Mouse (Mus musculus): ENCODE data around the gene Ldb2. TPM values are rescaled to one million over a fixed set of nuclear protein-coding genes. Genes with fewer than 3 reads are reported as not detected.

Ldb2 gene
- polyA plus RNA-seq (2015; fragmentation: Nextera tagmentation; extraction: Ambion mirVana), result 68.9 and 76.7 TPM in 2 replicates

GRCm38 (mm10) chr5:44799053-44799860, at the start of gene Ldb2:
TSS of gene Ldb2 (minus strand) at chr5:44799680.
- Histone ChIP-seq H3K4me3 (replicated peaks) (peak within 1 kb of the TSS; percentile 52), H3K36me3 (no peaks in the 10 kb centered on the region), H3K27me3 (replicated peaks) (no peaks in the 10 kb centered on the region), H3K9ac (replicated peaks) (peak within 1 kb of the TSS; percentile 62), H3K4me2 (peak within 1 kb of the TSS; percentile 67), H3K4me1 (peaks cover 23% of the 10 kb centered on the region), H3K9me3 (replicated peaks) (no peaks in the 10 kb centered on the region), H3K27ac (replicated peaks) (peak within 1 kb of the TSS; percentile 71)
- ATAC-seq (ENCODE audit: low FRiP score), result peak; percentile 94
- WGBS, result 2% methylated on average over 19 of the region's 19 CpGs

DNA sequence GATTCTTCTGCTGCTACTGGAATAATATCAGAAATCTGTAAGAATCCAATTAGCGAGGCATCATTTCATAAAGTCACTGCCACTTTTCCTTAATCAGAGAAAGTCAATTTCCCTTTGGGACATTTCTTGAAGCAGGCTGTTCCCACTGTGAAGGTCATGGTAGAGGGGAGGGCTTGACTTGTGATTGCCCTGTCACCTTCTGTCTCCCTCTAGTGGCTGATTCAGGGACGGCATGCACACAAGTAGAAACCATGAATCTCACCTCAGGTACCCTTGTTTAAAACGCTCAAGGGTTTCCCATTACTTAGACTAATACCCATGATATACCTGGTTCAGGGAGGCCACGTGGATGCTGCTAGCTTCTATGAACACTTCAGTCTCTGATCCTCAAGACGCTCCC, 31.8 kb upstream of the Ldb2 start:
- ATAC-seq (ENCODE audit: low FRiP score), result no peak
- Histone ChIP-seq H3K36me3 (no peaks in the 10 kb centered on the region), H3K4me2 (no peak overlapping the region), H3K27me3 (replicated peaks) (no peaks in the 10 kb centered on the region), H3K27ac (replicated peaks) (no peak overlapping the region), H3K9ac (replicated peaks) (no peak overlapping the region), H3K9me3 (replicated peaks) (no peaks in the 10 kb centered on the region), H3K4me1 (no peaks in the 10 kb centered on the region), H3K4me3 (replicated peaks) (no peak overlapping the region)
- WGBS, result 71% methylated on average over 5 of the region's 5 CpGs

GRCm38 (mm10) chr5:44815506-44815905, 16.0 kb upstream of the Ldb2 start:
- Histone ChIP-seq H3K4me2 (no peak overlapping the region), H3K9me3 (replicated peaks) (no peaks in the 10 kb centered on the region), H3K9ac (replicated peaks) (no peak overlapping the region), H3K36me3 (no peaks in the 10 kb centered on the region), H3K27ac (replicated peaks) (no peak overlapping the region), H3K4me1 (no peaks in the 10 kb centered on the region), H3K27me3 (replicated peaks) (no peaks in the 10 kb centered on the region), H3K4me3 (replicated peaks) (no peak overlapping the region)
- 95% methylated on average over 1 of the region's 1 CpGs for WGBS
- no peak for ATAC-seq (ENCODE audit: low FRiP score)

DNA sequence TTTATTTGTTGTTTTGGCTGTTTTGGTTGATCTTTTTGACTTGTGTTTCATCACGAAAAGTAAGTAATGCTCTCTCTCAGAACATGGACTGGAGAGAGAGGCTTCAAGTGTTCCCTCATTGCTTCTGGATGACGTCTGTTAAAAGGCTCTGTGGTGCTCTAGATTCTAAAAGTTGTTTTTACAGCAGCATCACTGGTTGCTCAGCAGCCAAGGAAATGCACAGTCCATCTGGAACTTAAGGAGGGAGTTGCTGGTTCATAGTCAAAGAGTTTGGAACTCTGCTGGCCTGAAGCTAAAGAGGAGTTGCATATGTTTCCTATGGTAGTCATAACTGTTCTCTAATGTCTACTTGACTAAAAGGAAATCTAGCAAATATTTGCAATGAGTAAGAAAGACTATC, 6.5 kb upstream of the Ldb2 start:
- WGBS, result 91% methylated on average over 2 of the region's 2 CpGs
- no peaks in the 10 kb centered on the region for H3K36me3 ChIP-seq
- ATAC-seq (ENCODE audit: low FRiP score), result no peak
- H3K4me2 ChIP-seq, result no peak overlapping the region
- no peak overlapping the region for H3K27ac ChIP-seq (replicated peaks)
- no peak overlapping the region for H3K4me3 ChIP-seq (replicated peaks)
- no peaks in the 10 kb centered on the region for H3K9me3 ChIP-seq (replicated peaks)
- H3K4me1 ChIP-seq, result peaks cover 3% of the 10 kb centered on the region; the same call in 1 of the 2 replicates
- H3K9ac ChIP-seq (replicated peaks), result no peak overlapping the region
- H3K27me3 ChIP-seq (replicated peaks), result no peaks in the 10 kb centered on the region

- Histone ChIP-seq H3K4me2 (no peak overlapping the region), H3K27ac (replicated peaks) (no peak overlapping the region), H3K4me1 (peaks cover 23% of the 10 kb centered on the region), H3K36me3 (no peaks in the 10 kb centered on the region), H3K9me3 (replicated peaks) (no peaks in the 10 kb centered on the region), H3K27me3 (replicated peaks) (no peaks in the 10 kb centered on the region), H3K9ac (replicated peaks) (no peak overlapping the region), H3K4me3 (replicated peaks) (no peak overlapping the region)
- ATAC-seq (ENCODE audit: low FRiP score), result no peak
- 41% methylated on average over 3 of the region's 3 CpGs for WGBS
These were observed 1.6 kb upstream of the Ldb2 start for GRCm38 (mm10) chr5:44801100-44801499.

- Histone ChIP-seq H3K4me2 (peak overlapping the region; percentile 67), H3K27me3 (replicated peaks) (no peaks in the 10 kb centered on the region), H3K36me3 (no peaks in the 10 kb centered on the region), H3K9ac (replicated peaks) (no peak overlapping the region), H3K4me3 (replicated peaks) (peak overlapping the region; percentile 52), H3K4me1 (peaks cover 23% of the 10 kb centered on the region), H3K27ac (replicated peaks) (no peak overlapping the region), H3K9me3 (replicated peaks) (no peaks in the 10 kb centered on the region)
- ATAC-seq (ENCODE audit: low FRiP score), result peak; percentile 50; the same call in 1 of the 2 replicates
- 15% methylated on average over 2 of the region's 2 CpGs for WGBS
These were observed 381 bp upstream of the Ldb2 start for GRCm38 (mm10) chr5:44799861-44800260.

- Histone ChIP-seq H3K27me3 (replicated peaks) (no peaks in the 10 kb centered on the region), H3K4me1 (peaks cover 23% of the 10 kb centered on the region), H3K36me3 (no peaks in the 10 kb centered on the region), H3K9me3 (replicated peaks) (no peaks in the 10 kb centered on the region), H3K4me3 (replicated peaks) (peak overlapping the region; percentile 52), H3K9ac (replicated peaks) (peak overlapping the region; percentile 62), H3K27ac (replicated peaks) (peak overlapping the region; percentile 7; the same call in 1 of the 2 replicates), H3K4me2 (peak overlapping the region; percentile 67)
- no peak for ATAC-seq (ENCODE audit: low FRiP score)
- WGBS, result under 1% methylated on average over 3 of the region's 3 CpGs
These were observed 987 bp downstream of the Ldb2 start for GRCm38 (mm10) chr5:44798493-44798892.

GRCm38 (mm10) chr5:44798056-44798455, 1.4 kb downstream of the Ldb2 start:
- Histone ChIP-seq H3K9ac (replicated peaks) (peak overlapping the region; percentile 62), H3K9me3 (replicated peaks) (no peaks in the 10 kb centered on the region), H3K36me3 (no peaks in the 10 kb centered on the region), H3K27ac (replicated peaks) (peak overlapping the region; percentile 7; the same call in 1 of the 2 replicates), H3K4me2 (peak overlapping the region; percentile 67), H3K4me1 (peaks cover 23% of the 10 kb centered on the region), H3K27me3 (replicated peaks) (no peaks in the 10 kb centered on the region), H3K4me3 (replicated peaks) (peak overlapping the region; percentile 52)
- 18% methylated on average over 2 of the region's 2 CpGs for WGBS
- no peak for ATAC-seq (ENCODE audit: low FRiP score)

DNA sequence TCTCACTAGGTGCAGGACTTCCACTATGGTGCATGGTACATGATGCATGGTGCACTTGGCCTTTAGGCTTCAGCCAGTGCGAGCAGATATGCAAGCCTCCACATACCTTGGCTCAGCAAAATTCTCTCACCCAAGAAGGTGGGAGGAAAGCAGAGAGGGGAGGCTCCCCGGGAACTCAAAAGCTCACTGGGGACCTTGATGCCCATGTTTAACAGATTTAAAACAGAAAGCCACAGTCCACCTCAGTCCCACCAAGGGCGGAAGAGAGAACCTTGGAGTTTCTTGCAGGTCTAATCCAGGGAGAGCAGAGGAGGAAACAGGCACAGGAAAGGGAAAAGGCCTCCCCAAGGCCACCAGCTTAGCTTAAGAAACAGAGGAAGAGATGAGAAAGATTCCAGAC, 14.9 kb downstream of the Ldb2 start:
- Histone ChIP-seq H3K27ac (replicated peaks) (0 out of 2 replicates have a peak overlapping the region, but pooled peaks have one; percentile 18), H3K9me3 (replicated peaks) (no peaks in the 10 kb centered on the region), H3K4me3 (replicated peaks) (no peak overlapping the region), H3K36me3 (no peaks in the 10 kb centered on the region), H3K4me2 (no peak overlapping the region), H3K27me3 (replicated peaks) (no peaks in the 10 kb centered on the region), H3K9ac (replicated peaks) (no peak overlapping the region), H3K4me1 (peaks cover 9% of the 10 kb centered on the region; the same call in 1 of the 2 replicates)
- no peak for ATAC-seq (ENCODE audit: low FRiP score)
- WGBS, result 84% methylated on average over 3 of the region's 3 CpGs

DNA sequence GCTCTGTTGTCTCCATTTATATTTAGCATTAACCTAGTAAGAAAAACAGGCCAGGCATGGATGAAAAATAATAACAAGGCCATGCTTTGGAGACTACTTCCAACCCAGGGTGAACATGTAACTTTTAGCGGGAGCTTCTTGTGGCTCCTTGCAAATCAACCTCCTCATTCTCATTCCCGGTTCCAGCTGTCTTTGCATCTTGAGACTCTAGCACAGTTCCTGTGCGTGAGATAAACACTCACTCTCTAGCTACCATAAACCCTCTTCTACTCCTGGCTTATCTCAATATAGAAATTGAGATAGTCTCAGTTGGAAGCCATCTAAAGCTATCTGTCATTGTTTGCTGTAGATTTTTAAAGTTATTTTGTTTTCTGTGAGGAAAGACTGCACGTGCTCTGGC, 20.1 kb downstream of the Ldb2 start:
- no peaks in the 10 kb centered on the region for H3K4me1 ChIP-seq
- no peak overlapping the region for H3K4me3 ChIP-seq (replicated peaks)
- H3K9me3 ChIP-seq (replicated peaks), result no peaks in the 10 kb centered on the region
- no peak overlapping the region for H3K4me2 ChIP-seq
- H3K27ac ChIP-seq (replicated peaks), result no peak overlapping the region
- 90% methylated on average over 4 of the region's 4 CpGs for WGBS
- no peaks in the 10 kb centered on the region for H3K36me3 ChIP-seq
- H3K9ac ChIP-seq (replicated peaks), result no peak overlapping the region
- H3K27me3 ChIP-seq (replicated peaks), result no peaks in the 10 kb centered on the region
- no peak for ATAC-seq (ENCODE audit: low FRiP score)

GRCm38 (mm10) chr5:44768472-44768871, 31.0 kb downstream of the Ldb2 start:
- H3K9ac ChIP-seq (replicated peaks), result no peak overlapping the region
- no peaks in the 10 kb centered on the region for H3K27me3 ChIP-seq (replicated peaks)
- H3K4me2 ChIP-seq, result no peak overlapping the region
- H3K27ac ChIP-seq (replicated peaks), result no peak overlapping the region
- H3K9me3 ChIP-seq (replicated peaks), result no peaks in the 10 kb centered on the region
- H3K4me1 ChIP-seq, result no peaks in the 10 kb centered on the region
- no peaks in the 10 kb centered on the region for H3K36me3 ChIP-seq
- H3K4me3 ChIP-seq (replicated peaks), result no peak overlapping the region
- 86% methylated on average over 8 of the region's 8 CpGs for WGBS
- no peak for ATAC-seq (ENCODE audit: low FRiP score)

GRCm38 (mm10) chr5:44764911-44765310, 34.6 kb downstream of the Ldb2 start:
- H3K9me3 ChIP-seq (replicated peaks), result no peaks in the 10 kb centered on the region
- H3K9ac ChIP-seq (replicated peaks), result no peak overlapping the region
- no peaks in the 10 kb centered on the region for H3K27me3 ChIP-seq (replicated peaks)
- no peaks in the 10 kb centered on the region for H3K36me3 ChIP-seq
- 91% methylated on average over 7 of the region's 7 CpGs for WGBS
- ATAC-seq (ENCODE audit: low FRiP score), result no peak
- H3K4me3 ChIP-seq (replicated peaks), result no peak overlapping the region
- no peak overlapping the region for H3K27ac ChIP-seq (replicated peaks)
- H3K4me2 ChIP-seq, result no peak overlapping the region
- H3K4me1 ChIP-seq, result no peaks in the 10 kb centered on the region

All from neural tube, embryonic 15.5 days (tissue).